Mouse (Mus musculus) liver, postnatal 0 days (tissue): ENCODE results near the gene Nup43.

Source experiments
- CTCF ChIP-seq: sonication (generic); IDR thresholded peaks from 2 replicates; pipeline ENCODE4 v1.5.1; 2016; ENCODE audit warnings: antibody characterized with exemption, low read depth
- EP300 ChIP-seq: IDR thresholded peaks from 2 replicates; pipeline ENCODE4 v1.6.1; 2016; ENCODE audit warnings: antibody characterized with exemption, low read depth, mild to moderate bottlenecking

DNA sequence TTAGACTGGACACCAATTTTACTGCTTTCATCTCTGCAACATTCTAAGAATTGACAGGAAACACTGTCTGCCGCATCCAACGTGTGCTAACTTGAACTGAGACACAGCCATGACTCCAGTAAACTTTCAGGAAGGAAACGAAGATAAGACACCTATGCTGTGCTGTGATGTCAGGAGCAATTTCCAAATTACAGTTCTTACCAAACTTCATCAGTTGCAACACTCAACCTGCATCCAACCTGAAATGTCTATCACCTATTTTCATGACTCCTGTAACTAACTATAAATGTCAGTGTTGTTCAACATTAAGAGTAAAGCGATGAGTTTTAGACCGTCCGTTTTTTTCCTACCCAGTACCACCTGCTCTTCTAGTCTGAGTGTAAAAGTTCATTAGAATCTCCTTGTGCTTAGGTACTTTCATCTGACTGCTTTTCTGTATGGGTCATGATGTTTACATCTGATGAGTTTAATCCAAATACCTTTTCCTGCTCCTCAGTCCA is 3.2 kb upstream of the Nup43 start:
- TF ChIP-seq CTCF (no peak), EP300 (no peak)
